Mouse (Mus musculus) cerebellum, adult 11-12 months (tissue): ENCODE results near the gene Ppip5k1.

ENCODE experiments used
- DNase-seq: peaks from one replicate; pipeline ENCODE4 v3.0.0; 2022

The Ppip5k1 gene

DNA sequence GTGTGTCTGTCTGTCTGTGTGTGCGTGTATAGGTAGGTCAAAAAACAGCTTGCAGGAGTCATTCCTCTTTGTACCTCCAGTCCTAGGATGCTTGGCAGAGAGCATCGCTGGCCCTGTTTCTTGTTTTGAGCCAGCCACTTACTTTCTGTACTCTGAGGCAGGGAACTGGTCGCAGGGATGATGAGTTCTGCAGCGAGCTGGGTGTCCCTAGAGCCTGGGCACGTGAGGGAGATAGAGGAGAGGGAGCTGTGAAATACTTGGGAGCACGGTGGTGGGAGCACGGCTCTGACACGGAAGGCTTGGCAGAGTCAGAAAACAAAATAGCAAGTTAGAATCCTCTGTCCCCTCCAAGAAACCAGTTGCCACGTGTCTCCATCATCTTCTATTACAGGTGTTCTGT is 57.5 kb downstream of the Ppip5k1 start:
- peak; percentile 56 for DNase-seq

DNA sequence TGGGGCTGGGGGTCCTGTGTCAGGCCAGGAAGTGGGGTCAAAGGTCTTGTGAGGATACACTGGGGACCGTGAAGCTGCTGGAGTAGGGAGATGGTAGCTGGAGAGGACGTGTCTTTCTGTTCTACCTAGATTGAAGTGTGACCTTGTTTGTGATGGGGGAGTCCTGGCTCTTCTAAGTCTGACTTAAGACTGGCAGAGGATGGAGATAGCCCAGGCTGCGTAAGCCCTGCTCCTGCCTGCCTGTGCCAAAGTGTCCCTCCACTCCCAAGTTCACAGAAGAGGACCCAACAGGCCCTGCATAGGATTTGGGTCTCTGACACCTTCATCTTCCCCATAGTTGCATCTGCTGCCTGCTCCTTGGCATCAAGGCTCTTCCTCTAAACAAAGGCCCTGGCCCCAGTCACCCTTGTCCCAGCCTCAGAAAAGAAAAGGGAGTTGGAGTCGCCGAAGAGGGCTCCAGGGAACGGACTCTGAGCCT is 58.4 kb downstream of the Ppip5k1 start:
- DNase-seq, result peak; percentile 66

GRCm38 (mm10) chr2:121295608-121296571 is 59.3 kb downstream of the Ppip5k1 start:
- DNase-seq, result peak; percentile 81

GRCm38 (mm10) chr2:121294753-121295607 is 60.2 kb downstream of the Ppip5k1 start:
- DNase-seq, result peak; percentile 84

DNA sequence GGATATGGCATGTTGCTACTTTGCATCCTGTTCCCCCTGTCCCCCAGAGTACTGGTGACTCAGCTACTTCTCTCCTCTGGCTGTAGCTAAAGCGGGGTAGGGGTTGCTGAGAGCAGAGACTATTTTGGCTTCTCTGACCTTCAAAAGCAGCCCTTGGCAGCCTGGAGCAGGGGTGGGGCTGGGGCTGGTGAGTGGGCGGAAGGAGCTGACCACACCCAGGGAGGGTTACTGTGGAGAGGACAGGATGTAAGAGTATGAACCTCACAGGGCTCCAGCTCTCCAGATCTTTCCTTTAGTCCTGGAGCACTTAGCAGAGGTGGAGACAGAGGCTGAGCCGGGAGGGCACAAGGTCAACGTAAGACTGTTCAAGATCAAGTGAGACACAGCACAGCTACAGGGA is 61.0 kb downstream of the Ppip5k1 start:
- peak; percentile 80 for DNase-seq

- peak; percentile 26 for DNase-seq
Observed at GRCm38 (mm10) chr2:121292316-121293013, 62.7 kb downstream of the Ppip5k1 start.

- peak; percentile 58 for DNase-seq
Observed at GRCm38 (mm10) chr2:121289730-121290540, 65.3 kb downstream of the Ppip5k1 start.

DNA sequence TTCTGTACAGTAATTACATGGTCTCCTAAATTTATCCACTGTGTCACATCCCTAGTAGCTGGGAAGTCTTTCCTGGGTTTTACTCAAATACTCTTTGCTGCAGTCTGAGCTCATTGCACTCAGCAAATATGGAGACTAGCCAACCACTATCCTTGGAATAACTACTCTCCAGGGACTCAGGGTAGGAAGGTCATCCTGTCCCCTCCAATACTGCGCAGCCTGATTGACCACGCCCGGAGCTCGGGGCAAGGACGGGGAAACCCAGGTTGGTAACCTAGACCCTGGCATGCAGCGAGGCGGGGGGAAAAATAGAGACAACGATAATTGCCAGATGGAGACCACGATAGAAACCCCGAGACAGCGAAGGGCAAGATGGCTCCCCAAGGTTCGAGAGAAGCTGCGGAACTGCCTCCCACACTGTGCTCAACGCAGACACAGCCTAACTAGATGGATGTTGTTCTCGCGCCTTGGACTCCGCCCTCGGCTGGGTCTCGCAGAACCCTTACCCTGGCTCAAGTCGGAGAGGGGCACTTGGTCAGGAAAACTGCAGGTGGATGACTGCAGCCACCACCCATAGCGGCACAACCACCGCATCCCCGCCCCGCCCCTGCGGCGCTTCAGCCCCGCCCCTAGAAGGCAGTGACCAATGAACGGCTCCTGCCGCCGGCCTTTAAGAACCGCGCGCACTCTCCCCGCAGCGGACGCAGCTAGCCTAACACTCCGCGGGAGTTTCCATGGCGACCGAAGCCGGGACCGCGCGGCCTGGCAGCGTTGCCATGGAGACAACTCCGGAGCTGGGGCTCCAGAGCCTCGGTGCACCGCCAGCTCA is 66.1 kb downstream of the Ppip5k1 start, which contains the start of gene Map1a:
Map1a (plus strand) TSS at position 700 of the 829 bp plus-strand sequence.
- DNase-seq, result peak; percentile 99

GRCm38 (mm10) chr2:121287850-121288249 is 67.3 kb downstream of the Ppip5k1 start:
- DNase-seq, result peak; percentile 28

DNA sequence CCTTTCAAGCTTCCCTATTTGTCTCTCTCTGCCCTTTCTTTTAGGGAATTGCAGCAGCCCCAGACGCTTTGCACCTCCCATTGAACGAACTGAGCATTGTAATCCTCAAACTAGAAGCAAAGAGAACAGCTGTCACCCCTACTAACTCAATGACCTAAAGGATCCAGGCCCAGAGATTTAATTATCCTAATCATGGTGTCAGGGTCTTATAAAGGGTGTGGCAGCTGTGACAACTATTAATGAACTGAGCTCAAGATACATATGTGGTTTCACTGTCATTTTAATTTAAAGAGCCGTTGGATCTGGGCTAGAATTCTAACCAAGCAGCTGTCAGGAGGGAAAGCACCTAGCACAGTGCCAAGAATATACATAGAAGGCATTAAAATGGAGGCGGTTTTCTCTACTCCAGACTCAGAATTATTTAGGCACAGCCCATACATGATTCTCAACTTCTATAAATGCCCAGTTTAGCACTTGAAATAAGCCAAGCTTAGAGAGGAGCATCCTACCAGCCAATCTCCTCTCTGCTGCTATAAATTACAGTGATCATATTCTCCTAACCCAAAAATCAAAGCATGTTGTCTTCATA is 83.2 kb downstream of the Ppip5k1 start:
- no peak for DNase-seq

DNA sequence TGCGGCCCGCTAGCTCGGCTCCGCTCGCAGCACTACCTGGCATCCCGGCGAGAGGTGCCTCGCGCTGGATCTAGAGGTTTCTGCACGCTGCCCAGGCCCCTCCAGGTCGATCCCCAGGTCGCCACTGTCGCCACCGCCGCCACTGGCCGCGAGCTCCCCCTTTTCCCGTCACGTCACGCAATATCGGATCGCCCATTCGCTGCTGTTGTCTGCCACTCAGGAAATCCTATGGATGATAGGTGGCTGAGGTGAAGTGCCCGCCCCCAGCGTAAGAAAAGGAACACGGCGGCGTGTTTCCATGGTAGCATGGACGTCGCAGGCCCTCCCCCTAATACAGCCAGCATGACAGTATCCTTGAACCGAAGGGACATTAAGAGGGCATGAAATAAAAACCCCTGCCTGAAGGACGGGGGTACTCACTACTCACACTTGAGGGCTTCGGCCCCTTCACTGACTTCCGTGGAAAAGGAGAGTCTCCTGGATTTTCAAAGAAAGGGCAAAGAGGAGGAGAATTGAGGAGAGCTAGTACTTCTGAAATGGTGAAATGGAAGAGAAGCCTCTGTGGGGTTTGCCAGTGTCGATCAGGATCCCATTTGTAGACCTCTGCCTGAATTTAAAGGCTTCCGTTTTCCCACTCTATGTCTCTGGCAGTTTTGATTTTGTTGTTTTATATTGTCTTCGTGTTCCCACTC is 83.8 kb downstream of the Ppip5k1 start, which contains the start of gene Trp53bp1:
Trp53bp1 (minus strand) TSS at position 172 of the 692 bp plus-strand sequence.
- peak; percentile 93 for DNase-seq

GRCm38 (mm10) chr2:121270521-121271235 is 84.5 kb downstream of the Ppip5k1 start:
- no peak for DNase-seq

- DNase-seq, result no peak
Observed at GRCm38 (mm10) chr2:121268446-121268845, 86.8 kb downstream of the Ppip5k1 start.
